Mouse (Mus musculus) cortical plate, adult 2 months (tissue): ENCODE data around the gene Zfp385a. TPM values are rescaled to one million over a fixed set of nuclear protein-coding genes. Genes with fewer than 3 reads are reported as not detected.

Experiments
- H3K27ac ChIP-seq: fragments of 200-500 bp; 2 replicates; pipeline ENCODE4 v1.5.1; 2012; ENCODE audit warnings: low read length, control low read depth, inconsistent platforms; ENCODE audit not compliant: insufficient read depth
- H3K4me1 ChIP-seq: fragments of 200-500 bp; 2 replicates; pipeline ENCODE4 v1.6.1; 2011; ENCODE audit warnings: low read length; ENCODE audit not compliant: control insufficient read depth, insufficient read depth
- H3K4me3 ChIP-seq: fragments of 200-500 bp; 2 replicates; pipeline ENCODE4 v1.5.1; 2011; ENCODE audit warnings: mild to moderate bottlenecking, low read length, control low read depth; ENCODE audit not compliant: insufficient read depth
- CTCF ChIP-seq: fragments of 200-500 bp; IDR thresholded peaks from 2 replicates; pipeline ENCODE4 v1.5.1; 2011; ENCODE audit warnings: mild to moderate bottlenecking, control low read depth, low read length; ENCODE audit not compliant: insufficient read depth; ENCODE audit errors: extremely low read depth
- POLR2A ChIP-seq: fragments of 200-500 bp; IDR thresholded peaks from 2 replicates; pipeline ENCODE4 v1.6.1; 2011; ENCODE audit warnings: mild to moderate bottlenecking, low read length, control low read depth; ENCODE audit not compliant: insufficient read depth; ENCODE audit errors: extremely low read depth
- polyA plus RNA-seq: library from polyadenylated mRNA; depleted of rRNA; stranded (reverse); fragments of >200 nt; gene quantifications from 2 replicates; pipeline ENCODE4 v1.2.3, GENCODE M21; 2012

Zfp385a gene
- polyA plus RNA-seq, 1 experiment: 45.2 TPM

- Histone ChIP-seq H3K4me1 (peaks cover 9% of the 10 kb centered on the region), H3K4me3 (peak overlapping the region; percentile 38), H3K27ac (peak overlapping the region; percentile 60)
- TF ChIP-seq POLR2A (no peak), CTCF (no peak)
Observed at GRCm38 (mm10) chr15:103304616-103304969, 35.3 kb downstream of the Zfp385a start.

GRCm38 (mm10) chr15:103303916-103304615 is 35.8 kb downstream of the Zfp385a start:
- H3K27ac ChIP-seq: peak overlapping the region; percentile 60
- no peak for TF ChIP-seq POLR2A
- TF ChIP-seq CTCF: no peak
- H3K4me1 ChIP-seq: peaks cover 13% of the 10 kb centered on the region
- H3K4me3 ChIP-seq: peak overlapping the region; percentile 38

GRCm38 (mm10) chr15:103302341-103303021 is 37.4 kb downstream of the Zfp385a start:
- no peak overlapping the region for H3K27ac ChIP-seq
- no peak for TF ChIP-seq CTCF
- no peak for TF ChIP-seq POLR2A
- no peak overlapping the region for H3K4me3 ChIP-seq
- H3K4me1 ChIP-seq: peaks cover 20% of the 10 kb centered on the region

GRCm38 (mm10) chr15:103301547-103302340 is 38.1 kb downstream of the Zfp385a start:
- H3K4me1 ChIP-seq: peaks cover 20% of the 10 kb centered on the region
- TF ChIP-seq CTCF (no peak), POLR2A (no peak)
- H3K4me3 ChIP-seq: no peak overlapping the region
- no peak overlapping the region for H3K27ac ChIP-seq

GRCm38 (mm10) chr15:103301046-103301445 is 38.8 kb downstream of the Zfp385a start:
- Histone ChIP-seq H3K4me1 (peaks cover 20% of the 10 kb centered on the region), H3K4me3 (no peak overlapping the region), H3K27ac (peak overlapping the region; percentile 69; the same call in 1 of the 2 replicates)
- TF ChIP-seq CTCF (no peak), POLR2A (no peak)

- Histone ChIP-seq H3K4me1 (peaks cover 20% of the 10 kb centered on the region), H3K27ac (peak overlapping the region; percentile 69), H3K4me3 (no peak overlapping the region; the same call in 1 of the 2 replicates)
- TF ChIP-seq POLR2A (no peak), CTCF (no peak)
Observed at GRCm38 (mm10) chr15:103300560-103300959, 39.3 kb downstream of the Zfp385a start.

- Histone ChIP-seq H3K4me3 (peak overlapping the region; percentile 20), H3K4me1 (peaks cover 20% of the 10 kb centered on the region), H3K27ac (peak overlapping the region; percentile 69)
- TF ChIP-seq POLR2A: no peak
- TF ChIP-seq CTCF: no peak
Observed at GRCm38 (mm10) chr15:103300067-103300471, 39.8 kb downstream of the Zfp385a start.

- no peak for TF ChIP-seq CTCF
- TF ChIP-seq POLR2A: no peak
- Histone ChIP-seq H3K27ac (peak overlapping the region; percentile 69), H3K4me3 (peak overlapping the region; percentile 20; the same call in 1 of the 2 replicates), H3K4me1 (peaks cover 20% of the 10 kb centered on the region)
Observed at GRCm38 (mm10) chr15:103299644-103300043, 40.2 kb downstream of the Zfp385a start.

- Histone ChIP-seq H3K4me3 (no peak overlapping the region), H3K27ac (peak overlapping the region; percentile 18), H3K4me1 (peaks cover 15% of the 10 kb centered on the region)
- TF ChIP-seq CTCF (no peak), POLR2A (no peak)
Observed at GRCm38 (mm10) chr15:103298861-103299616, 40.9 kb downstream of the Zfp385a start.
